Mouse (Mus musculus): ENCODE results near the gene Zfp78. TPM values are rescaled to one million over a fixed set of nuclear protein-coding genes. Genes with fewer than 3 reads are reported as not detected.

Gene Zfp78
- total RNA-seq, 2 experiments from 2014 or later = 5.2 to 5.8 TPM

- peak in 1 of 2 experiments; percentile 36 for DNase-seq (ENCODE audit: low spot score in 2 of 2)
Observed at GRCm38 (mm10) chr7:6386995-6387394, 23.9 kb downstream of the Zfp78 start.

GRCm38 (mm10) chr7:6388971-6389370 is 25.9 kb downstream of the Zfp78 start:
- no peak for DNase-seq (ENCODE audit: low spot score in 2 of 2)

- no peak for DNase-seq (ENCODE audit: low spot score in 2 of 2)
Observed at GRCm38 (mm10) chr7:6389449-6389848, 26.4 kb downstream of the Zfp78 start.

- peak; percentile 69 to 71 for DNase-seq (ENCODE audit: low spot score in 2 of 2)
Observed at GRCm38 (mm10) chr7:6397996-6398975, 35.2 kb downstream of the Zfp78 start, which contains the start of gene Smim17. Smim17 (plus strand) TSS chr7:6398715.

- peak; percentile 88 to 89 for DNase-seq (ENCODE audit: low spot score in 2 of 2)
Observed at GRCm38 (mm10) chr7:6410043-6410442, 47.0 kb downstream of the Zfp78 start, which contains the start of gene Gm20715. Gm20715 (plus strand) TSS chr7:6410277.

- DNase-seq (ENCODE audit: low spot score in 2 of 2) = peak; percentile 36 to 47
Observed at GRCm38 (mm10) chr7:6414626-6415441, 51.8 kb downstream of the Zfp78 start.

GRCm38 (mm10) chr7:6415442-6415787 is 52.3 kb downstream of the Zfp78 start:
- DNase-seq (ENCODE audit: low spot score in 2 of 2) = no peak

- DNase-seq (ENCODE audit: low spot score in 2 of 2) = no peak
Observed at GRCm38 (mm10) chr7:6419894-6420293, 56.8 kb downstream of the Zfp78 start.

- DNase-seq (ENCODE audit: low spot score in 2 of 2) = no peak
Observed at GRCm38 (mm10) chr7:6429381-6429780, 66.3 kb downstream of the Zfp78 start.

- DNase-seq (ENCODE audit: low spot score in 2 of 2) = no peak
Observed at GRCm38 (mm10) chr7:6430342-6430741, 67.3 kb downstream of the Zfp78 start.

Other genes starting within 250 kb of the Zfp78 start
- 10 to 100 TPM; 27.1 to 32.7 TPM for gene Zfp787, start 207.3 kb upstream of the Zfp78 start, total RNA-seq (2021)
- 10 to 100 TPM; 55.9 to 65.8 TPM for gene Zfp444, start 191.1 kb upstream of the Zfp78 start, total RNA-seq (2021)
- gene Galp, start 166.2 kb upstream of the Zfp78 start, total RNA-seq (2021) = not detected
- gene Zscan5b, start 141.0 kb upstream of the Zfp78 start, total RNA-seq (2021) = not detected
- not detected for gene Epp13, start 110.6 kb upstream of the Zfp78 start, total RNA-seq (2021)
- gene Zfp667, start 76.7 kb upstream of the Zfp78 start, total RNA-seq (2021) = 10 to 100 TPM; 14.5 to 17.2 TPM
- gene Zfp583, start 32.0 kb upstream of the Zfp78 start, total RNA-seq (2021) = 10 to 100 TPM; 17.6 to 17.8 TPM
- gene Gm3854, start 19.5 kb upstream of the Zfp78 start, total RNA-seq (2021) = 1 to 10 TPM; 5.6 to 6.8 TPM
- 10 to 100 TPM in 1 of 2 experiments, 1 to 10 TPM in 1; 8.6 to 10.3 TPM for gene Zfp28, start 20.0 kb downstream of the Zfp78 start, total RNA-seq (2021)
- gene Smim17, start 35.4 kb downstream of the Zfp78 start, total RNA-seq (2021) = 10 to 100 TPM; 18.5 to 19.0 TPM
- under 1 TPM; 0.09 to 0.14 TPM for gene Gm20715, start 47.0 kb downstream of the Zfp78 start, total RNA-seq (2021)
- 1 to 10 TPM; 1.1 to 1.4 TPM for gene Olfr1344, start 75.4 kb downstream of the Zfp78 start, total RNA-seq (2021)
- under 1 TPM in 1 of 2 experiments, not detected in 1; 0.04 TPM for gene Olfr1336, start 92.9 kb downstream of the Zfp78 start, total RNA-seq (2021)
- gene Olfr1346, start 103.8 kb downstream of the Zfp78 start, total RNA-seq (2021) = not detected
- not detected for gene Olfr5, start 123.7 kb downstream of the Zfp78 start, total RNA-seq (2021)
- not detected for gene Olfr1347, start 136.5 kb downstream of the Zfp78 start, total RNA-seq (2021)
- not detected for gene Olfr1348, start 145.5 kb downstream of the Zfp78 start, total RNA-seq (2021)
- under 1 TPM in 1 of 2 experiments, not detected in 1; 0.22 TPM for gene Olfr1349, start 159.7 kb downstream of the Zfp78 start, total RNA-seq (2021)
- not detected for gene Olfr1350, start 201.6 kb downstream of the Zfp78 start, total RNA-seq (2021)